Mouse (Mus musculus) brain, embryonic 14.5 days (tissue): Measurements from ENCODE around the gene Ddb1.

Experiments used
- CTCF ChIP-seq: fragments of 200-500 bp; IDR thresholded peaks from 2 replicates; pipeline ENCODE4 v1.5.1; 2012; ENCODE audit warnings: inconsistent platforms, mild to moderate bottlenecking, moderate library complexity, borderline replicate concordance; ENCODE audit not compliant: insufficient read depth, insufficient read length; ENCODE audit errors: extremely low read depth
- POLR2A ChIP-seq: fragments of 200-500 bp; IDR thresholded peaks from 2 replicates; pipeline ENCODE4 v1.6.1; 2012; ENCODE audit warnings: mild to moderate bottlenecking, inconsistent platforms, borderline replicate concordance; ENCODE audit not compliant: poor library complexity, insufficient read depth, insufficient read length, severe bottlenecking; ENCODE audit errors: extremely low read depth

- no peak for TF ChIP-seq POLR2A
- TF ChIP-seq CTCF, result no peak
Observed at GRCm38 (mm10) chr19:10585112-10585511, 20.0 kb upstream of the Ddb1 start.
